ENCODE assay signal across 28 mouse cellular contexts in genomic region chr2:104032056-104032455, GRCm38 (mm10). TPM values are rescaled to one million over a fixed set of nuclear protein-coding genes. Genes with fewer than 3 reads are reported as not detected.
"Had no signal": no experiment of that assay in that cellular context is flagged by ENCODE, and none has a peak within 500 bp of the region (broad histone marks: within the 10 kb centered on the region; RNA-seq: fewer than 3 reads in every experiment).

No protein-coding gene starts in this region.

- H3K4me2 ChIP-seq: limb, embryonic 12.5 days; limb, embryonic 15.5 days; liver, embryonic 12.5 days; lung, embryonic 14.5 days; midbrain, embryonic 12.5 days; midbrain, embryonic 15.5 days; neural tube, embryonic 12.5 days; neural tube, embryonic 15.5 days had no signal

- H3K9me3 ChIP-seq: limb, embryonic 12.5 days; limb, embryonic 15.5 days; liver, embryonic 12.5 days; megakaryocyte, embryonic 14.5 days; midbrain, embryonic 12.5 days; midbrain, embryonic 15.5 days; neural tube, embryonic 12.5 days; neural tube, embryonic 15.5 days had no signal

- ATAC-seq: intestine, postnatal 0 days; liver, embryonic 12.5 days; lung, postnatal 0 days; midbrain, embryonic 15.5 days had no signal

- H3K9ac ChIP-seq: limb, embryonic 12.5 days; limb, embryonic 15.5 days; liver, embryonic 12.5 days; lung, embryonic 14.5 days; midbrain, embryonic 12.5 days; midbrain, embryonic 15.5 days; neural tube, embryonic 12.5 days; neural tube, embryonic 15.5 days had no signal

- DNase-seq: kidney, adult 9 months; kidney, postnatal 14 days; kidney, postnatal 4 days; left cerebral cortex, postnatal 4 days; lung, embryonic 14.5 days; right cerebral cortex, adult 18-20 months; right cerebral cortex, postnatal 14 days; right cerebral cortex, postnatal 4 days; thymus, adult 2 months; thymus, postnatal 14 days had no signal

- H3K4me3 ChIP-seq: limb, embryonic 12.5 days; limb, embryonic 15.5 days; liver, embryonic 12.5 days; megakaryocyte, embryonic 14.5 days; midbrain, embryonic 12.5 days; midbrain, embryonic 15.5 days; neural tube, embryonic 12.5 days; neural tube, embryonic 15.5 days had no signal

- H3K27ac ChIP-seq: limb, embryonic 12.5 days; limb, embryonic 15.5 days; liver, embryonic 12.5 days; midbrain, embryonic 12.5 days; midbrain, embryonic 15.5 days; neural tube, embryonic 12.5 days; neural tube, embryonic 15.5 days; stomach, postnatal 0 days had no signal

- H3K27me3 ChIP-seq: limb, embryonic 12.5 days; limb, embryonic 15.5 days; liver, embryonic 12.5 days; megakaryocyte, embryonic 14.5 days; midbrain, embryonic 12.5 days; midbrain, embryonic 15.5 days; neural tube, embryonic 12.5 days; neural tube, embryonic 15.5 days had no signal

RNA-seq across cellular contexts. Expression of gene 4931422A03Rik, which starts 3.9 kb away (rescaled TPM):
- total RNA-seq: layer of hippocampus, adult 18-20 months; layer of hippocampus, postnatal 14 days; left cerebral cortex, postnatal 14 days; left cerebral cortex, postnatal 4 days had no signal
- polyA plus RNA-seq: thymus, adult 2 months had no signal

RNA-seq across cellular contexts. Expression of gene Gm10912, which starts 33.6 kb away (rescaled TPM):
- total RNA-seq: layer of hippocampus, postnatal 14 days had no signal
- polyA plus RNA-seq: intestine, postnatal 0 days; kidney, embryonic 16.5 days; limb, embryonic 12.5 days; liver, embryonic 12.5 days; lung, embryonic 14.5 days; lung, postnatal 0 days; midbrain, embryonic 12.5 days; midbrain, embryonic 15.5 days; neural tube, embryonic 12.5 days; neural tube, embryonic 15.5 days; stomach, embryonic 14.5 days; stomach, postnatal 0 days had no signal

RNA-seq across cellular contexts. Expression of gene Gm10799, which starts 36.3 kb away (rescaled TPM):
- total RNA-seq: layer of hippocampus, adult 18-20 months; layer of hippocampus, postnatal 14 days; left cerebral cortex, adult 8-10 months; left cerebral cortex, postnatal 14 days; left cerebral cortex, postnatal 4 days had no signal
- polyA plus RNA-seq: intestine, postnatal 0 days; kidney, embryonic 16.5 days; limb, embryonic 12.5 days; limb, embryonic 15.5 days; liver, embryonic 12.5 days; liver, embryonic 16.5 days; lung, embryonic 14.5 days; lung, postnatal 0 days; midbrain, embryonic 12.5 days; midbrain, embryonic 15.5 days; neural tube, embryonic 12.5 days; neural tube, embryonic 15.5 days; stomach, embryonic 14.5 days; stomach, postnatal 0 days; thymus, adult 2 months had no signal
